Mouse (Mus musculus) E14TG2a.4 (cell line): ENCODE results near the gene Spcs2.
"Not testable (repeated sequence)": the region's sequence is repeated elsewhere in the genome, so short reads cannot be mapped to it uniquely, and the experiment has no call there.

Source experiments
- H3K27me3 ChIP-seq: 2 replicates; pipeline ENCODE4 v1.6.1; 2014; ENCODE audit warnings: low read length, control low read depth; ENCODE audit not compliant: insufficient read depth
- H3K36me3 ChIP-seq: 2 replicates; pipeline ENCODE4 v1.6.1; 2014; ENCODE audit warnings: low read length, control low read depth; ENCODE audit not compliant: insufficient read depth
- H3K4me1 ChIP-seq: replicated peaks from 2 replicates; pipeline ENCODE4 v1.6.1; 2014; ENCODE audit warnings: low read depth, low read length, control low read depth
- H3K4me3 ChIP-seq: replicated peaks from 2 replicates; pipeline ENCODE4 v1.5.1; 2014; ENCODE audit warnings: mild to moderate bottlenecking, low read length
- H3K9me3 ChIP-seq: 2 replicates; pipeline ENCODE4 v1.6.1; 2014; ENCODE audit warnings: low read length, control low read depth
- CTCF ChIP-seq: conservative IDR thresholded peaks from 2 replicates; pipeline ENCODE4 v1.5.1; 2014; ENCODE audit warnings: low read length
- NANOG ChIP-seq: IDR thresholded peaks from 2 replicates; pipeline ENCODE4 v1.6.1; 2014; ENCODE audit warnings: borderline replicate concordance, low read length, mixed read lengths
- POU5F1 ChIP-seq: IDR thresholded peaks from 2 replicates; pipeline ENCODE4 v1.6.1; 2014; ENCODE audit warnings: low read length, borderline replicate concordance

Gene Spcs2

DNA sequence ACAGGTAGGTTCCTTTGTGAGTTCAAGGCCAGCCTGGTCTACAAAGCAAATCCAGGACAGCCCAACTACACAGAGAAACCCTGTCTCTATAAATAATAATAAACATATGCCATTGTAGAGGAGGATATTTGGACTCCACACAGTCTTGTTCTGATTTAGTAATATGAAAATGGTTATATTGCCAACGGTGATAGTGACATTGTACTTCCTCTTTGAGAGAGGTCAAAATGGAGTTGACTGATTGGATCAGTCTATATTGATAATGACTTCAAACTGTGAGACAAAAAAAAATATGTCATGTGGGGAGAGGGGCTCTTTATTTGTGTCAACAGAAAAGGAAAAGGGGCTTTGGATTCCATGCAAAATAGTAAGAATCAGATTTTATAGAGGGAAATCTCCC lies 57.9 kb downstream of the Spcs2 start:
- no peak for TF ChIP-seq CTCF
- no peak for TF ChIP-seq POU5F1
- no peak for TF ChIP-seq NANOG
- Histone ChIP-seq H3K27me3 (no peaks in the 10 kb centered on the region), H3K4me3 (no peak overlapping the region), H3K36me3 (no peaks in the 10 kb centered on the region), H3K4me1 (peaks cover 6% of the 10 kb centered on the region; the same call in 1 of the 2 replicates), H3K9me3 (no peaks in the 10 kb centered on the region)

DNA sequence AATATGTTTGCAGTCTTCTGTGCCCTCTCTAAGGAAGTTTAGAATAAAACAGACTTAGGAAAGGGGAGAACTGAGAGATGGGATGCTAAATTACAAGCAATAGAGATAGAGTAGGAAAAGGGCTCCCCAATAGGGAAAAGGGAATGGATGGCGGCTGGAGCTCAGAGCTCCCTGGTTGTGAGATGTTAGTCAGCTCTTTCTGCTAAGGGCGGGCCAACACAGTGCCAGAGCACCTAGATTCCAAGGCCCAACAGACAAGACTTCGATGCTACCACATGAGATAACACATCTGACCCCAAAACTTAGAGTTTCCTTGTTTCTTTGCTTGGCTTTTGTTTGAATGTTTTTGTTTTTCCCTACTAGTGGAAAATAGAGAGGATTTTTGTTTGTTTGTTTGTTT lies 59.2 kb downstream of the Spcs2 start:
- not testable (repeated sequence) for H3K4me1 ChIP-seq, H3K9me3 ChIP-seq, H3K36me3 ChIP-seq, H3K27me3 ChIP-seq, H3K4me3 ChIP-seq

DNA sequence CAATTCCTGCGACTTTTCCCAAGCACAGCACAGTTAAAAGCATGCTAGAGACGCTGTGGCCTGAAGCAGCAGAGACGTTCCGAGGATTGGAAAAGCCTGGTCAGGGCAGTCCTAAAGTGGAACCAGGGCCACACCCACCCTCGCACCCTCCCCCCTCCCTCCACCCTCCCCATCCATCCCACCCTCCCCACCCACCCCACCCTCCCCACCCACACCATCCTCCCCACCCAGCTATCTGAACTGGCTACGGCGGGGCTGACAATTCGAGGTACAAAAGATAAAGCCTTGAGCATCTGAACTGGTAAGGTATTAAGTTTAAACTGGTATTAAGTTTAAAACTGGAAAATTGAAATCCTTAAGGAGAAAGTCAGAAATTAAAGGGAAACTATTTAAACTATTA lies 59.7 kb downstream of the Spcs2 start:
- Histone ChIP-seq H3K4me1 (peaks cover 6% of the 10 kb centered on the region; the same call in 1 of the 2 replicates), H3K9me3 (no peaks in the 10 kb centered on the region), H3K36me3 (no peaks in the 10 kb centered on the region), H3K27me3 (no peaks in the 10 kb centered on the region; the same call in 1 of the 2 replicates), H3K4me3 (no peak overlapping the region)
- no peak for TF ChIP-seq POU5F1
- TF ChIP-seq NANOG, result no peak
- no peak for TF ChIP-seq CTCF

- no peaks in the 10 kb centered on the region for H3K36me3 ChIP-seq
- H3K4me1 ChIP-seq, result peaks cover 18% of the 10 kb centered on the region
- H3K27me3 ChIP-seq, result peaks cover 18% of the 10 kb centered on the region
These were observed 64.1 kb downstream of the Spcs2 start for GRCm38 (mm10) chr7:99799118-99799517.

DNA sequence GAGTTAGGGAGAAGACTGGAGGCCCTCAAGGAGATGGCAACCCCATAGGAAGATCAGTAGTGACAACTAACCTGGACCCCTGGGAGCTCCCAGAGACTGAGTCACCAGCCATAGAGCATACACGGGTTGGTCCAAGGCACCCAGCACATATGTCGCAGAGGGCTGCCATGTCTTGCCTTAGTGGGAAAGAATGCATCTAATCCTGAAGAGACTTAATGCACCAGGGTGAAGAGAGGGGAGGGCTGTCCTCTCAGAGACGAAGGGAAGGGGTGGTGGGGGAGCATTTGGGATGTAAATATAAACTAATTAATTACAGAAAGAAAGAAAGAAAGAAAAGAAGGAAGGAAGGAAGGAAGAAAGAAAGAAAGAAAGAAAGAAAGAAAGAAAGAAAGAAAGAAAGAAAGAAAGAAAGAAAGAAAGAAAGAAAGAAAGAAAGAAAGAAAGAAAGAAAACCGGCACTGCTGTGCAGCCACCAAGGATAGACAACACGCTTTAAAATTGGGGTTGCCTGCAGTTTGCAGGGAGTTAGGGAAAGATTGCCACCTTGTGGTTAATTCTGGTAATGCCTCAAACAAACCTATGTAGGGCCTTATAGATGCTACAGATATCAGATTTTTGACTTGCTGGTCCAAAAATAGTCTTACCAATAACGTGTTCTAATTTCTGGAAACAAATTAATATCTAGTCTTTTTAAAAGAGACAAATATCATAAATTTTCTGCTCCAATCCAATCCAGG lies 65.2 kb downstream of the Spcs2 start:
- Histone ChIP-seq H3K27me3 (peaks cover 18% of the 10 kb centered on the region), H3K36me3 (no peaks in the 10 kb centered on the region), H3K4me3 (no peak overlapping the region), H3K9me3 (peaks cover 3% of the 10 kb centered on the region; the same call in 1 of the 2 replicates), H3K4me1 (peaks cover 12% of the 10 kb centered on the region)
- peak; percentile 76 for TF ChIP-seq CTCF
- TF ChIP-seq NANOG, result no peak

More at GRCm38 (mm10) chr7:99799118-99799517, 64.1 kb downstream of the Spcs2 start:
- H3K9me3 ChIP-seq, result no peaks in the 10 kb centered on the region
- TF ChIP-seq CTCF (no peak), POU5F1 (no peak), NANOG (no peak)
- H3K4me3 ChIP-seq, result no peak overlapping the region

GRCm38 (mm10) chr7:99797261-99797660 lies 66.0 kb downstream of the Spcs2 start:
- Histone ChIP-seq H3K4me1 (peaks cover 12% of the 10 kb centered on the region), H3K27me3 (peaks cover 20% of the 10 kb centered on the region), H3K4me3 (no peak overlapping the region), H3K9me3 (peaks cover 8% of the 10 kb centered on the region; the same call in 1 of the 2 replicates), H3K36me3 (no peaks in the 10 kb centered on the region)
- TF ChIP-seq NANOG, result no peak
- no peak for TF ChIP-seq POU5F1
- TF ChIP-seq CTCF, result no peak

DNA sequence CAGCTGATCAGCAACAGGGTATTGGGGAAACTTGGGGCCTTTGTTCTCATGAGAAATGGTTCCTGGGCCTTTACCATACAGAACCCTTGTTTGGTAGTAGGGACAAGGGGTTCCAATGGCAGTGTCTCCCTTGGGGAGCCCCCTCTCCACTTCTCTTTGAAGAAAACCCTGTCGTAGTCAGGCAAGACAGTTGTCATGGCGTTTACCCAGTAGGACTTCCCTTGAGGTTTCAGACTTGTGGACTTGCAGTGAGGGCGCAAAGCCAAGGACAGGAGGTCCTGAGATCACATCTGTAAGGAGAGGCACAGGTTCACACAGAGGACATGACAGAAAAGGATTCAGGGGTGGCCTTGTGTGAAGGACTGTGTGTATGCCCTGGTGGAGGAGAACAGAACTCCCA lies 66.8 kb downstream of the Spcs2 start:
- Histone ChIP-seq H3K4me1 (peaks cover 12% of the 10 kb centered on the region), H3K36me3 (no peaks in the 10 kb centered on the region), H3K27me3 (peaks cover 20% of the 10 kb centered on the region), H3K4me3 (no peak overlapping the region), H3K9me3 (peaks cover 8% of the 10 kb centered on the region; the same call in 1 of the 2 replicates)
- no peak for TF ChIP-seq POU5F1
- no peak for TF ChIP-seq CTCF
- no peak for TF ChIP-seq NANOG

- peaks cover 8% of the 10 kb centered on the region; the same call in 1 of the 2 replicates for H3K9me3 ChIP-seq
- H3K4me1 ChIP-seq, result peaks cover 12% of the 10 kb centered on the region
- H3K27me3 ChIP-seq, result peaks cover 20% of the 10 kb centered on the region
- no peak overlapping the region for H3K4me3 ChIP-seq
- H3K36me3 ChIP-seq, result no peaks in the 10 kb centered on the region
- TF ChIP-seq NANOG (no peak), CTCF (no peak), POU5F1 (no peak)
These were observed 67.9 kb downstream of the Spcs2 start for GRCm38 (mm10) chr7:99795192-99795981.
